Comparison of ENCODE assay signal across 8 mouse cellular contexts in the genomic region with DNA sequence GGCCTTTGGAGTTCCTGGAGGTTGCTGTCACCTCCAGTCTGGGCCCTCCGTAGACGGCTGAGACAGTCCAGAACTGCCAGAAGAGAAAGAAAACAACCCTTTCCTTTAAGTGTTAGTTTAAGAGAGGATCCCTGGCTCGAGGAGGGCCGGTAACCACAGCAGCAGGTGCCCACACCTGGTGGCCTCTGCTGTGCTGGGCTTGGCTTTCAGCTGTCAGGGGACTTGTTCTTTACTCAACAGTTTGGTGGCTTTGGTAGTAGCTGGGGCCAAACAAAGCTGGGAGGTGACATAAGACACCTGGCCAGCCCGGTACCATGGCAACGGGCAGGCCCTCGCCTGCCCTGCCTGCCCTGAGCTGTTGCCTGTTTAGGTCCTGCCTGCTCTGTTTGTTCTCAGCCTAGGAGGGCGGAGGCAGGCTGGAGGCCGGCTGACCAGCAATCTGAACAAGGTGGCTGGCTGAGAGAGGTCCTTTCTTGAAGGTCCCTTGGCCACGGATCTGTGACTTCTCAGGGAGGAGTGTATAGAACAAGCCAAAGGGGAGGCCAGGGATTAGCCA.
DNase-seq lines count a peak whose midpoint lies in the region; ATAC-seq lines count a peak whose summit lies in the region.

No protein-coding gene starts in this region.

- H3K4me3 ChIP-seq in intestine, embryonic 16.5 days (ENCODE audit: low read length), result no peak overlapping the region
- H3K4me3 ChIP-seq in limb, embryonic 12.5 days (replicated peaks), result no peak overlapping the region
- no peak overlapping the region for H3K4me3 ChIP-seq in stomach, embryonic 14.5 days (ENCODE audit: low read depth, low read length)
- H3K4me3 ChIP-seq in forebrain, embryonic 14.5 days (ENCODE audit: low read depth, low read length), result no peak overlapping the region

- no peaks in the 10 kb centered on the region for H3K9me3 ChIP-seq in intestine, embryonic 16.5 days (ENCODE audit: control insufficient read depth, low read length)
- no peaks in the 10 kb centered on the region for H3K9me3 ChIP-seq in limb, embryonic 12.5 days
- H3K9me3 ChIP-seq in stomach, embryonic 14.5 days (ENCODE audit: control insufficient read depth, low read depth, low read length), result no peaks in the 10 kb centered on the region
- no peaks in the 10 kb centered on the region for H3K9me3 ChIP-seq in forebrain, embryonic 14.5 days (replicated peaks; ENCODE audit: control insufficient read depth, low read length)

- peak overlapping the region; percentile 8; the same call in 1 of the 2 replicates for H3K27ac ChIP-seq in intestine, embryonic 16.5 days (ENCODE audit: low read length)
- 0 out of 2 replicates have a peak overlapping the region, but pooled peaks have one; percentile 4 for H3K27ac ChIP-seq in limb, embryonic 12.5 days
- peak overlapping the region; percentile 75; the same call in 1 of the 2 replicates for H3K27ac ChIP-seq in stomach, embryonic 14.5 days (ENCODE audit: low read length)
- no peak overlapping the region for H3K27ac ChIP-seq in forebrain, embryonic 14.5 days (ENCODE audit: low read depth, low read length)

- H3K27me3 ChIP-seq in intestine, embryonic 16.5 days (replicated peaks; ENCODE audit: control insufficient read depth, insufficient read depth, low read length), result peaks cover 20% of the 10 kb centered on the region
- peaks cover 64% of the 10 kb centered on the region for H3K27me3 ChIP-seq in limb, embryonic 12.5 days
- H3K27me3 ChIP-seq in stomach, embryonic 14.5 days (ENCODE audit: control insufficient read depth, insufficient read depth, low read length), result peaks cover 7% of the 10 kb centered on the region; the same call in 1 of the 2 replicates
- H3K27me3 ChIP-seq in forebrain, embryonic 14.5 days (replicated peaks; ENCODE audit: control insufficient read depth, insufficient read depth, low read length), result peaks cover 13% of the 10 kb centered on the region; the same call in 1 of the 2 replicates

- H3K36me3 ChIP-seq in intestine, embryonic 16.5 days (ENCODE audit: control insufficient read depth, insufficient read depth, low read length), result no peaks in the 10 kb centered on the region
- H3K36me3 ChIP-seq in limb, embryonic 12.5 days, result no peaks in the 10 kb centered on the region; the same call in 1 of the 2 replicates
- H3K36me3 ChIP-seq in stomach, embryonic 14.5 days (ENCODE audit: control insufficient read depth, insufficient read depth, low read length), result no peaks in the 10 kb centered on the region; the same call in 1 of the 2 replicates
- no peaks in the 10 kb centered on the region for H3K36me3 ChIP-seq in forebrain, embryonic 14.5 days (ENCODE audit: control insufficient read depth, insufficient read depth, low read length)

- peak; percentile 53; the same call in 1 of the 2 replicates for ATAC-seq in intestine, embryonic 16.5 days
- no peak for ATAC-seq in limb, embryonic 12.5 days (ENCODE audit: insufficient number of reproducible peaks, insufficient read depth, low FRiP score, low TSS enrichment, low read depth)
- ATAC-seq in stomach, embryonic 14.5 days (ENCODE audit: insufficient number of reproducible peaks, insufficient read depth, low FRiP score, low read depth), result peak; percentile 81
- no peak for ATAC-seq in forebrain, embryonic 14.5 days

- H3K4me1 ChIP-seq in intestine, embryonic 16.5 days (ENCODE audit: control insufficient read depth, insufficient read depth, low read length), result peaks cover 31% of the 10 kb centered on the region
- H3K4me1 ChIP-seq in limb, embryonic 12.5 days (replicated peaks), result peaks cover 53% of the 10 kb centered on the region
- peaks cover 32% of the 10 kb centered on the region for H3K4me1 ChIP-seq in stomach, embryonic 14.5 days (ENCODE audit: control insufficient read depth, insufficient read depth, low read length)
- peaks cover 28% of the 10 kb centered on the region for H3K4me1 ChIP-seq in forebrain, embryonic 14.5 days (ENCODE audit: control insufficient read depth, insufficient read depth, low read length)

- 0 out of 2 replicates have a peak overlapping the region, but pooled peaks have one; percentile 3 for H3K9ac ChIP-seq in intestine, embryonic 16.5 days (ENCODE audit: low read depth, low read length)
- H3K9ac ChIP-seq in limb, embryonic 12.5 days (replicated peaks), result no peak overlapping the region
- no peak overlapping the region for H3K9ac ChIP-seq in stomach, embryonic 14.5 days (replicated peaks; ENCODE audit: low read depth, low read length)
- H3K9ac ChIP-seq in forebrain, embryonic 14.5 days (ENCODE audit: low read length), result no peak overlapping the region

- no peak overlapping the region for H3K4me2 ChIP-seq in intestine, embryonic 16.5 days (ENCODE audit: low read depth, low read length)
- H3K4me2 ChIP-seq in limb, embryonic 12.5 days, result no peak overlapping the region
- H3K4me2 ChIP-seq in stomach, embryonic 14.5 days (replicated peaks; ENCODE audit: low read depth, low read length), result no peak overlapping the region
- no peak overlapping the region for H3K4me2 ChIP-seq in forebrain, embryonic 14.5 days (ENCODE audit: low read length)

- peak; percentile 39 for DNase-seq in embryo, embryonic 11 days
- no peak for DNase-seq in embryo, embryonic 9.5 days (ENCODE audit: extremely low spot score)
- DNase-seq in left cerebral cortex, postnatal 4 days, result no peak
- no peak for DNase-seq in forebrain, embryonic 14.5 days (ENCODE audit: low spot score)
- DNase-seq in frontal cortex, postnatal 36 days (ENCODE audit: low spot score in 2 of 2), result no peak

- intact Hi-C loops in left cerebral cortex, postnatal 4 days (cut with DNase I), result no loop called here

- WGBS in intestine, embryonic 16.5 days, result 32% methylated on average over 10 of the region's 10 CpGs
- WGBS in limb, embryonic 12.5 days, result 45% methylated on average over 10 of the region's 10 CpGs
- 22% methylated on average over 10 of the region's 10 CpGs for WGBS in stomach, embryonic 14.5 days
- 54% methylated on average over 10 of the region's 10 CpGs for WGBS in forebrain, embryonic 14.5 days

Comparison
In these comparisons a context has a peak if more than half of its experiments do, and no peak if none do; other contexts are left out.
1. ATAC-seq: peak in intestine, embryonic 16.5 days (single experiment) and stomach, embryonic 14.5 days (single experiment); none in limb, embryonic 12.5 days (single experiment) and forebrain, embryonic 14.5 days (single experiment).